Mouse (Mus musculus) testis, postnatal 10 days (tissue): ENCODE data around the gene Gm10972.
"Not testable (repeated sequence)": the region's sequence is repeated elsewhere in the genome, so short reads cannot be mapped to it uniquely, and the experiment has no call there.

Experiments
- DNase-seq: peaks from one replicate; pipeline ENCODE4 v3.0.0; 2021; ENCODE audit warnings: low spot score

Gene Gm10972

DNA sequence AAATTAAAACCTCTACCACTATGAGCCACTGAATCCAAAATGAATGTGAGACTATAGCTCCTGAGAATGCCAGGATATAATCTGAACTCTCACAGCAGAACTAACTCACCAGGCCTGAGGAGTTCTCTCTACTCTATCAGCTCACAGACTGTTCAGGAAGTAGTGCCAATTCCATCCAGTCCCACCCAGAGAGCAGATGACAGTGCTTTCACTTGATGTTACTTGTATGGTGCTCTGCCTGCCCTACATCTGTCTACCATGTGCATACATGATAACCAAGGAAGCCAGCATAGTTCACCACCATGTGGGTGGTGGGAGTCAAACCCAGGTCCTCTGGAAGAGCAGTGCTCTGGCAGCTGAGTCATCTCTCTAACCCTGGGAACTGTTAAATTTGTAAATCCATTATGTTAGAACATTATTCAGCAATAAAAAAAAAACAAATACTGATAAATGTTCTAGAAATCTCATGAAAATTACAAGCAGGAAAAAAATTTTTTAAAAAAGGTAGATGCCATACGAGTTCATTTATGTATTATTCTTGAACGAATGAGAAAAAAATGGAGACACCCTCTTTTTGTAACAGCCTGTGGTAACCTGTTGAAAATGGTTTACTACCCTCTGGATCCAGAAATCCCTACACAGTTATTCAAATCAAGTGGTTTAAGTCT is at the start of gene Gm10972:
Gene Gm10972, plus strand, starts transcription at position 618 of the 668 bp plus-strand sequence.
- not testable (repeated sequence) for DNase-seq

DNA sequence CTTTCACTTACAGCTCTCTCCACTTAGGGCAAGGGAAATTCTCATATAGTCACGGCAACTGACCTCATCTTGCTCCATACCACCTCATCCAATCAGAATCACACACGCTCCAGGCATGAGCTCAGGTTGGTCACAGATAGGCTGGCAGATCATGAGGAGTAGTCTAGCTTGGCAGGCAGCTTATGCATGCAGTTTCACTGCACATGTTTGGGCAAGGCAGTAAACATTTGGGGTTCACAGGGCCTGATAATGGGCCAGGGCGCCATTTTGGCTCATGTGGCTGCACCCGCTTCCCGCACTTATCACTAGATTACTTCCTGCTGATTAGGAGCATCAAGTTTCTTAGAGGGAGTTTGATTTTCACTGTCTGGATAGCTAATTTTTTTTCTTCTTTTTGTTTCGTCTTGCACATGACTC is 47.0 kb upstream of the Gm10972 start:
- no peak for DNase-seq

DNA sequence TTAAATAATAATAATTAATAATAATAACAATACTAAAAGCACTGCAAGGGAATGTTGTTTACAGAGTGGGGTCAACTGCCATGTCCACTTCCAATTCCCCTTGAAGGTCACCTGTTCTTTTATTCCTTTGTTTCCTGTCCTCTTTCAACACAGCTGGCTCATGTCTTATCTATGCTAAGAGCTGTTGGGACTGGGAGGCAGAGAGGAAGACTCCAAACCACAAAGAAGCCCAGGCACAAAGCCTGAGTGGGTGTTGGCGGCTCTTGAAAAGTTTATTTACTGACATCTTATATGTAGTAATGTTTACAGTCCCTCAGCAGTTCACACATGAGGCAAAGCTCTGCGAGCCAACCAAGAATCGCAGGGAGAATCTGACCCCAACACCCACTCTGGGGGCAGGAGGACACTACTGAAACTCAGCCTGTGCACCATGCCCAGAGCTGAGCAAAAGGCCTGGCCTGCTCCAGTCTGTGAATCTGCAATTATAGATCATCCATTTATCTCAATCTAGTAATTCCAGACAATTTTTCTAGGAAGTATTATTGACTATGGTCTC is 45.6 kb upstream of the Gm10972 start:
- no peak for DNase-seq

DNA sequence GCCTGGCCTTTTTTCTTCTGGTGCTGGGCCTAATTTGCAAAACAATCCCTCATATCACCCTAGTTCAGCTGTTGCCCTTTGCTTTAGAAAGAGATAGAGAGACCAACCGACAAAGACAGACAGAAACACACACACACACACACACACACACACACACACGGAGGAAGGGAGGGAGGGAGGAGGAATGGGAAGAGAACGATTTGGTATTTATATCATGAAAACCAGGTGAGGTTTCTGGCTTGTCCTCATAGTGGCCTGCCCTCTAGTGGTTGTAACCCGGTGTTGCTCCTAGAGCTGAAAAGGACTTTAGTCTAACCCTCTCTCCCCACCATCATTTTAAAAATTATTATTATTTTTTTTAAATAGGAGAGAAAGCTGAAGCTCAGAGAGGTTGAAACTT is 41.0 kb upstream of the Gm10972 start:
- DNase-seq: peak; percentile 73

DNA sequence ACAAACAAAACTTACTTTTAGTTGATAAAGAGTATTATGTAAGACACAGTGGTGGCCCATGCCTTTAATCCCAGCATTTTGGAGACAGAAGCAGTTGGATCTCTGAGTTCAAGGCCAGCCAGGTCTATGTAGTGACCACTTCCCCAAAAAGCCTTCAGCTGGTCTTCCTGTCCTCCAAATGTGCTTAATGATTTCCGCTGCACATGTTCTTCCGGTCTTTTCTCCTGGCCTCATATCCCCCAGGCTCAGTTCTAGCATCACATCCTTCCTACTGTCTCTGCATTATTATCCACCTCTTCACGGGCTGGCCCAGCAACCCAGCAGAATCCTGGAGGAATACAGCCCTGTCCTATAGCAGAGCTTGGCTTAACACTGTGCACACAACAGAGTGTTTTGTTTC is 33.3 kb upstream of the Gm10972 start:
- no peak for DNase-seq

DNA sequence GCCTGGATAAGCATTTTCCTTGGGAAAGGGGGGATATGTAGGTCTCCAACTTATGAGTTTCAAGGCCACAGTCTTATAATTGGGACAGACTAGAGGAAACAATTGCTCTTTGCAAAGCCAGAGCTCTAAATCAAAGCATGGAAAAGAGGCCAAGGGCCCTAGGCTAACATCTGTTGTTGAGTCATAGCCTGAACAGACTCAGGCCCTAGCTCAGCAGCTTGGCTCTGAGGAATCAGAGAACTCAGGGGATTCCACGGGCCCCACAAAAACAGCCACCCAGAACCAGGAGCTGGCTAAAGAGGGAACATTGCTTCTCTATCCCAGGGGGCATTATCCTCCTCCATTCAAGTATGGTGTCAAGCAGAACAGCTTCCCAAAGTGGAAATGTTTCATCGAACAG is 32.3 kb upstream of the Gm10972 start:
- no peak for DNase-seq

DNA sequence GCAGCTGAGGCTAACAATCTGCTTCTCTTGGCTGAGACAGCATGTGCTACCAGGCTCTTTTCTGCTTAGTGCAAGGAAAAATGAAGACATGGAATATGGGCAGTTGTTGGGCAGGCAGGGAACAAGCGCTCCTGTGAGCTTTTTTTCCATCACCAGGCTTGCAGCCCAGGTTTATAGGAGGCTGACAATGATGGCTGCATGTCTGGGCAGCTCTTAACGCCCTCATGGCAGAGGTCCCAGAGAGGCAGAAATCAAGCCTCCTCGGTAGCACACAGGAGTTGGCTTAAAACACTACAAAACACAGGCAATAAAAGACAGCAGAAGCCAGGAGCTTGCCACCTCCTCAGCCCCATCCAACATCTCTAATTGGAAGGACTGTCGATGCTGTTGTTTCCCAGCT is 31.6 kb upstream of the Gm10972 start:
- no peak for DNase-seq

DNA sequence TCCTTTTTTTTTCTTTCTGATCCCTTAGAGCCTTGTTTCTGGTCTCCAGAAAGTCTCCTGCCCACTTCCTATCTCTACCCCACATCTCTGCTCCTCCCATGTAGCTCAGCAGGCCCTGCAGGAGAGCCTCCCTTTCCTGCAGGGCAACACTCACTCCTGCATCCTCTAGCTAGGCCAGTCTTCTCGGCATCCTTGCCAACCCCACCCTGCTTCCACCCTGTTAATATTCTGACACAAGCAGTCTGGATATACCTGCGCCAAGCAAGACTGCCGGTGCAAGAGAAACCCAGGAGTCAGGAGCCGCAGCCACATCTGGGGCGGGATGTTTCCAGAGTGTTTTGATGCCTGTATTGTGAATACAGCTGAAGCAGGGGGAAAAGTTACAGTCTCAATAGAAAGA is 31.1 kb upstream of the Gm10972 start:
- no peak for DNase-seq

DNA sequence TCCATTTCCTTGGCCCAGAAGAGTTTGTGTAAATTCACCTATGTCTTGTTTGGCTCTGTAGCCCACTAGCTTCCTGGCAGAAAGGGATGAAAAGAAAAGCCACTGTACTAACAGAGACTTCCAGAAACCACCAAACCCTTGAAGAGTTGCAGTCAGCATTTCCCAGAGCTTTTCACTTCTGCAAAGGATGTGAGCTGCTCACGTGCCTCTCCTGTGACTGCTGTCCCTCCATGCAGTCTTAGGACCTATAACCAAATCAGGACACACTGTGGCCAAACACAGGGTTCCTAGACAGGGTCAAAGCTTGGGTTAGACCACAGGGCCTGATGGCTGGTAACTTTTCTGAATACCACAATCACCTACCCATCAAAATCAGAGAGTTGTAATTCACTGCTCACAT is 30.6 kb upstream of the Gm10972 start:
- DNase-seq: no peak

DNA sequence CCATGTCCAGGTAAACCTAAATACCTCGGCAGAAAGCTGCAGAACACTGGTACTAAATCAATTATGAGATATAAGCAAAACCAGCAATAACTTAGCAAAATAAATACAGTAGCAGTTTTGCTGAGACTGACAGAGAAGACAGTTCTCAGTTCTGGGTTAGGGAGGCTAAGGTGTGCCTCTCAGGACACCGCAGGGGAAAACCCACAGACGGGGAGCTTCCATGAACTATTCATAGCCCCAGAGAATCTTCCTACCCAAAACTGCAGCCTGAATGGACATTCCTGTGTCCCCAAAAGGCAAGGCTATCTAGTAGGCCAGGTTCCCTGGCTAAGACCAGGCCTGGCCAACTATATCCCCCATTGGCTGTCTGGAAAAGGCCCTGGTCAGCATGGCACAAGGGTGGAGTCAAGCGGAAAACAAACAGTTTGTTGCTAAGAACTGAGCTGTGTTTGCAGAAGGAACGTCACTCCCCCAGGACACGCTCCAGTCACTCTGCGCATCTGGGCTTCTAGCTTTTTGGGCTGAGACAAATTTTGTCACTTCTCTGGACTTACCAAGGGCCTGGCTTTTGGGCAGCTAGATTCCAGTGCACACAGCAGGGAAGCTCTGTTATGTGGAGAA is 29.5 kb upstream of the Gm10972 start:
- no peak for DNase-seq

DNA sequence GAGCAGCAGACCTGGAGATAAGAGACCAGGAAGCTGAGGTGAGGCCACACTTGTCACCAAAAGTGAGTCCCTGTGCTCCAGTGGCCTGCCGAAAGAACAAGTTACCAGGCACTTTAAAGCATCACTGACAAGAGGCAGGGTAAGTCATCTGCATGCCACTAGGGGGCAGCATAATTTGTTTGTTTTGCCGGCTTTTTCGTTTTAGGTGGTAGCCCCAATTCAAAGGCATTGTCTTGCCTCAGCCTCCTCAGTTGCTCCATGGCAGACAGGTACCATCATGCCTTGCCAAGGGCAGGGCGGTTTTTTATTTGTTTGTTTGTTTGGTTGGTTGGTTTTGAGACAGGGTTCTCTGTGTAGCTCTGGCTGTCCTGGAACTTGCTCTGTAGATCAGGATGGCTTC is 26.2 kb upstream of the Gm10972 start:
- peak; percentile 44 for DNase-seq

DNA sequence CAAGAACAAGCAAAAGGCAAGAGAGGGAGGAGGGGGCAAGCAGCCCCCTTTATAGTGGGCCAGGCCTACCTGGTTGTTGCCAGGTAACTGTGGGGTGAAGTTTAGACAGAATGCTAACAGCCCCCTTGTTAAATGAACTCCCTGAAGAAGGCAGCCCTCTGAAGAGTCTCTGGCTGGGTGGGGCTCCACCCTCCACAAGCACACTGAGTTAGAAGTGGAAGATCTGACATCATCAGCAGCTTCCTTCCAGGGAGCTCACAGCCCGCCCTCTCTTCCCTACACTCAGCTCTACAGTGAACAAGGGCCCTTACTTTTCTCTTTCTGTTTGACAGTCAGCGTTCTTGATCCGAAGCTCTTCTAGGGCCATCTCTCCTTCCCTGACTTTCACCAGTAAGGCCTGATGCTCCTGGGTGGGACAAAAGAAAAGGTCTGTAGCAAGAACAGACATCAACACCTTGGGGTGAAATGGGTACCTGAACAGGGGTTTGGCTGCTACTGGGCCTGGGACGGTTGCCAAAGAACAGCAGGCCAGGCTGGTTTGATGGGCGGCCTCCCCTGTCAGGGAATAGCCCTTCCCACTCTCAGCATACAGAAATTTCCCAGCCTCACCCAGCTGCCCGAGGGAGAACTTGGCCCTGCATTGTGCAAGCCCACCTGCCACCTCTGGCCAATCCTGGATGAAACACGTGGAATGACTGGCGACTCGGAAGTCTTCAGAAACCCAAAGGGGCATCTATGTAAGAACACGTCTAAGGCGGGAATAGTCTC is 21.0 kb upstream of the Gm10972 start:
- no peak for DNase-seq

DNA sequence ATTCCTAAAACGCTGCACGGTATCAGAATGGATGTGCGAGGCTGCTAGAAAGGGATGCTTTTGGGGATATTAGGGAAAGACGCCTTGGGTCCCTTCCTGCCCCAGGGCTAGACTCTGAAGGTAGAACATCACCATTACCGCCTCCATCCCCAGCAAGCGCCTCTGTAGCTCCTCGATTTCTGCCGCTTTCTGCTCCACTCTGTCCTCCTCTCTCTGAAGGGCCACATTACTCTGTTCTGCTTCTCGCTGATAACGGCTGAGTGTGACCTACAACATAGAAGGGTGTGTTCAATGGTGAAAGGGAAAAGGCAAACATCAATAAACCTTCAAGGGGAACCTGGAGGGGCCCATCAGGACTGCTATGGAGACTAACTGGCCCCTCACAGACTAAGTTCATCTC is 20.4 kb upstream of the Gm10972 start:
- no peak for DNase-seq

DNA sequence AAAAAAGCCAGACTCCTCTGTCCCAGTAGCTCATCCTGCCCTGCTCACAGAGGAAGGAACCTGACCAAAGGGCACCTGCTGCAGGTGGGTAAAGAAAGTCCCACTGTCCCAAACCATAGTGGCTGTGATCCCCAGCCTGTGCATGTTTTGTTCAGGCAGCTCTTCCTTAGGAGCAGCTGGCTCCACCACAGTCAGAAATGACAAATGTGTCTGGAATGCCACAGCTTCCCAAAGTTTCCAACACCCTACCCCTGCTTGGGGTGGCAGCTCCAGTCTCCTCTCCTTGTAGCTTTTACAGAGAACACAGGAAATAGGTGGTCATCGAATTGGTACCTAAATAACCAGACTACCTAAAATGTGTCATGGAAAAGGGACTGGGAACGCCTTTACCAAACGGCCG is 18.6 kb upstream of the Gm10972 start:
- DNase-seq: no peak

DNA sequence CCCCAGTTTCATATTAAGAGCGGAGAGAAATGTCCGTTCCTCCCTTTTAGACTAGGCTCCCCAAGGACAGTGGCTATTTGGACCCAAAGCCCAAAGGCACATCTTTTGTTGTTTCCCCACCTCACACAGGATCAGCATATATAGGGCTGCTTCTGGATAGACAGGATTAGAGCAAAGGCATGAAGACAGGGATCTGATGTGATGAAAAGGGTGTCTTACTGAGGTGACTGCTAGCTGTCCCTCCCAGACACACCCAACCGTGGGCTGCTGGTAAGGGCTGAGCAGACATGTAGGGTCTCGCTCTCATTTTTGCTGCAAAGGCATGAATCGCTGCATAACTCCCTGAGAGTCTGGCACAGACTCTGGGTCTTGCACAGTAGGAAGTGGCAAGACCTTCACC is 14.2 kb upstream of the Gm10972 start:
- peak; percentile 21 for DNase-seq

DNA sequence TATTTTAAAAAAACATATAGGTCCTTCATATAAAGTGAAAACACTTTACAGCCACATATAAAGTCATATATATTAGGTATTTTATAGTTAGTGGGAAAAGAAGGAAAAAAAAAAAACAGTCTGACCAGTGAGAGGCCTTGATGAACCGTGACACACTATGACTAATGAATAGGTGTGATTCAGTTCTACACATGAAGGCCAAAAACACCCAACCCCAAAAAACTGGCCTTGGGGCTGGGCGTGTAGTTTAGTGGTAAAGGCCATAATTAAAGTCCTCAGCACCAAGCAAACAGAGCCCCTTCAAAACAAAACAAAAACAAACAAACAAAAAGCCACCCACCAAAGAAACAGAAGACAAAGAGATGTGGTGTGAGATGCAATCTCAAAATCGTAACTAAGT is 13.0 kb upstream of the Gm10972 start:
- no peak for DNase-seq

DNA sequence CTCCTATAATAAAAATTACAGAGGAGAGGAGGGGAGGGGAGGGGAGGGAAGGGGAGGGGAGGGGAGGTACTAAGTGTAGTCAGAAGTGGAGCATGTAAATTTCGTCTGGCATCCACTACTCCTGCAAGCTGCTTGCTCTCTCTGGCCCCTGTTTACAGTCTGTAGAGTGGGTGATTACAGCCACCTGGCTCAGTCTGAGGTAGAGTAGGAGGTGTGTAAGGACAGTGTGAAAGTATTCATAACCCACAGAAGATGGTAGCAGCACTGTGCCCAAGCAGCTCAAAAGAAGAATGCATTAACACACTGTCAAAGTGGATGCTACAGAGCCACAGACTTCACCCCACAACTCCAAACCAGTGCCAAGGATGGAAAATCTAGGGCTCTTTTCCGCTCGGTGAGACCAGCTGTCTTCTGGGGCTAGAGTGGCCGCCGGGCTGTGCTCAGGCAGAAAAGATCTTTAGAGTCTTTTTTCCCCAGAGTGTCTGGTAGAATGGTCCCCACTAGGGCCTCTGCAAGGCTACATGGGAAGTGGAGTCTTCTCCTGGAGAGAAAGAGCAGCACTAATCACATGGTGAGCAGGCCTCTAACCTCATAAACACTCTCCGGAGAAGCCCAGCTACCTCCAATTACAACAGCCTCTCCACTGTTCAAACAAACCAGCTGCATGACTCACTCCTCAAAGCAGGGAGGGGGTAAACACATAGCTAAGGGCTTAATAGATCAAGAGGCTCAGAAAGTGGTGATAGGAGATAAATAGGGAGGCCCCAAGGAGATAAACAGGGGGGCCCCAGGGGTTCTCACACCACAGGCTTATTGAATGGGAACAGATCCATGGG is 6.1 kb downstream of the Gm10972 start:
- no peak for DNase-seq

DNA sequence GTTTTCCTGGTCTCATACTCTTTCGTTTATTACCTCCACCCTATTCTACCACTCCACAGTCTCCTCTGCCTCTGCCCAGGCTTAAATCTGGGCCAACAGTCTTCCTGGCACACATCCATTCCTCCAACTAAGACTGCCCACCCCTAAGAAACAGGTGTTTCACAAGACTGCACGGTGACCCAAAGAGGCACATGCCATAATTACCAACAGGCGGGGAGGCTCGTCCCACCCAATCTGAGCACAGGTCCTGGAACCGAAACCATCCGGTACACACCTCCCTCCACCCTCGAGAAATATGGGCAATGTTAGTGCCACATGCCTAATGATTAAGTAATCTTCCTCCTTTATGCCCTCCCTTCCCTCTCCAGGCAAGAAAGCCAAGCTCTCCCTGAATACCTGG is 7.5 kb downstream of the Gm10972 start:
- no peak for DNase-seq

DNA sequence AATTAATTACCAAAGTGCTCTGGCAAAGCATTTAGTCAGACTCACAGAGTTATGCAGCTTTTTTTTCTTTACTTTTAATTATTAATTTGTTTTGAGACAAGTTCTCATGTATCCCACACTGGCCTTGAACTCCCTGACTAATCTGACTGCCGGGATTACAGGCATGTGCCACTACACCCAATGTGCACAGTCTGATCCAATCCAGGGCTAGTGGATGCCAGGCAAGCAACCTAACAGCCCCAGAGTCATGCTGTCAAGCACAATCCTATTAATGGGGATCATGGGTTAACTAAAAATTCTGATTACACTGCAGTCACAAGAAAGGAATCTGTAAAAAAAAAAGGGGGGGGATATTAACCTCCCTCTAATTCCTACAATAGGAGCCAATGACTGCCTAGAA is 11.1 kb downstream of the Gm10972 start:
- not testable (repeated sequence) for DNase-seq

DNA sequence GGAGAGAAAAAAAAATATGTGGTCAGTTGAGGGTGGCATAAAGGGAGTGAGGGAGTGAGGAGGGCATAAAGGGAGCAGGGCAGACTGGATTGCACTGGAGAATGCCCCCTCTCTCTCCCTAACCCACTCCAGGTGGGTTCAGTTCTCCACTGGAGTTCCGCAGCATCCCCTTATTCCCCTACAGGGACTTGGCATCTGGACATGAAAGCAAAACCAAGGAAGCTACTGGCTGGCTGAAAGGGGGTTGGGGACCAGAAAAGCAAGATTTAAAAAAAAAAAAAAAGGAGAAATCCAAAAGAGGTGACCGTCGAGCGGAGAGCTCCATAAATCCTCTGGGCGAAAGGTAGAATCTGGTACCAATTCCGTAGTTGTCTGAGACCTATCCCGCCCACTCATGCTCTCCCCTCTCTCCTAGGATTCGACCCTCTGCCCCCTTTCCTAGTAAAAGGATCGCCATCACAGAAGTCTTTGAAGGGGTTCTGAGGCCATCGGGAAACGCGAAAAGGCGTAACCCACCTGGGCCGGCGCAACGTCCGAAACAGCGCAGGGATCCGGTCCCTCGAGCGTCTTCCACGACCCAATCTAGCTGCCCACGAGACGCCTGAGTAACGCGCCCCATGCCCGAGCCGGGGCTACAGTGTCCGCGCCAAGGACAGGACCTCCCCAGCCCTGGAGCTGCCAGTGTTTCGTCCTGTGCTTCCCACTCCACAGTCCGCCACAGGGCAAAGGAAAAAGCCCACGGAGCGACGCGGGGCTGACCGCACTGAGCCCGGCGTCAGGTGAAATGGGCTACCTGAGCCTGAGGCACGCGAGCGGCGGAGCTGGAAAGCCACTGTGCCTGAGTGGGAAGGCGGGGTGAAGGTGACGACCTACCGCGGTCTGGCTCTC is 15.2 kb downstream of the Gm10972 start:
- DNase-seq: not testable (repeated sequence)

DNA sequence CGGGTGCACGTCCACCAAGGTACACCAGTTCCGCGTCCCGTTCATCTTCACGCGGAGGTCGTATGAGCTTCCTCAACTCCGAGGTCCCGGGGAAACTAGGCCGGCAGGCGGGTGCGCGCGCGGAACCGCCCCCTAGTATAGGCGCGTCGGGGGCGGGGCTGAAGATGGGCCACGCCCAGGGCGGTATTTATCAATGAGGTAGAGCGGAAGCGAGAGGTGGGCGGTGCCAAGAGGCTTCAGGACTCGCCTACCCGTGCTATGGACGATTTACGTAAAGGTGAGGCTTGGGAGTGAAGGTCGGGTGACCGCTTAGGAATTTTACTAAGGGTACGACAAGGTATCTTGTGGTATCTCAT is 15.8 kb downstream of the Gm10972 start, which contains the start of gene Tuft1:
Gene Tuft1, minus strand, starts transcription at position 133 of the 356 bp plus-strand sequence.
- DNase-seq: peak; percentile 83
